Mouse (Mus musculus): ENCODE measurements around the gene Timm13. TPM values are rescaled to one million over a fixed set of nuclear protein-coding genes. Genes with fewer than 3 reads are reported as not detected.

The Timm13 gene
- polyA plus RNA-seq, 1 experiment = not detected

DNA sequence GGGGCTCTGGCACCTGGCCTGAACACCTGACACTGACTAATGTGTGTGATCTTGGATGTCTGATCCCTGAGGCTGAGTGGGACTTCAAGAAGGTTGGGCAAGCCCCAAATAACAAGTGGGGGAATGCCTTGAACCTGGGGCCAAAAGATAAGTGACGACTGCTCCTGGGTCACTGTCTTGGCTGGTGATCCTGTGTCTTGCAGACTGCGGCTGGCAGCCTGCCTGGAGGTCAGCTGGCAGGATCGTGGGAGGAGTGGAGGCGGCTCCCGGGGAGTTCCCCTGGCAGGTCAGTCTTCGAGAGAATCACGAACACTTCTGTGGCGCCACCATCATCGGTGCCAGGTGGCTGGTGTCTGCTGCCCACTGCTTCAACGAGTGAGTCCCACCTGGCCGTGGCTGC, 13.6 kb downstream of the Timm13 start:
- no peak overlapping the region for H3K4me3 ChIP-seq (ENCODE audit: insufficient read depth, low read depth, low read length)
- TF ChIP-seq CTCF (IDR thresholded peaks at IDR 0.05; ENCODE audit: insufficient read depth, low read depth, low read length) = no peak
- TF ChIP-seq POLR2A (IDR thresholded peaks at IDR 0.05; ENCODE audit: insufficient read depth, low read depth, low read length) = no peak
- peaks cover 4% of the 10 kb centered on the region; the same call in 1 of the 2 replicates for H3K4me1 ChIP-seq (ENCODE audit: control insufficient read depth, insufficient read depth, low read length)
- whole genome bisulfite sequencing = 42% methylated on average over 11 of the region's 11 CpGs
- no peak overlapping the region for H3K27ac ChIP-seq (ENCODE audit: insufficient read depth, low read depth, low read length)

DNA sequence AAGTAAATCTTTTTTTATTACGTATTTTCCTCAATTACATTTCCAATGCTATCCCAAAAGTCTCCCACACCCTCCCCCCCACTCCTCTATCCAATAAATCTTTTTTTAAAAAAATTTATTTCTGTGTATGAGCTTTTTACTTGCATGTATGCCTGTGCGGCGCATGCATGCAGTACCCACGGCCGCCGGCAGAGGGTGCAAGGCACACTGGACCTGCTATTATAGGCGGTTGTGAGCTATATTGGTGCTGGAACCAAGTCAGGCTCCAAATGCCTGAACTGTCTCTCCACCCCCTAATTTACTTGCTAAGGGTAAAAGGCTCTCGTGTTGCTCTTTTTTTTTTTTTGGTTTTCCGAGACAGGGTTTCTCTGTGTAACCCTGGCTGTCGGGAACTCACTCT, 19.5 kb downstream of the Timm13 start:
- Histone ChIP-seq H3K27ac (ENCODE audit: insufficient read depth, low read depth, low read length) (no peak overlapping the region), H3K4me3 (ENCODE audit: insufficient read depth, low read depth, low read length) (no peak overlapping the region), H3K4me1 (ENCODE audit: control insufficient read depth, insufficient read depth, low read length) (peaks cover 4% of the 10 kb centered on the region; the same call in 1 of the 2 replicates)
- WGBS = 18% methylated on average over 10 of the region's 10 CpGs
- TF ChIP-seq CTCF (IDR thresholded peaks at IDR 0.05; ENCODE audit: insufficient read depth, low read depth, low read length) (peak; percentile 76), POLR2A (IDR thresholded peaks at IDR 0.05; ENCODE audit: insufficient read depth, low read depth, low read length) (no peak)

DNA sequence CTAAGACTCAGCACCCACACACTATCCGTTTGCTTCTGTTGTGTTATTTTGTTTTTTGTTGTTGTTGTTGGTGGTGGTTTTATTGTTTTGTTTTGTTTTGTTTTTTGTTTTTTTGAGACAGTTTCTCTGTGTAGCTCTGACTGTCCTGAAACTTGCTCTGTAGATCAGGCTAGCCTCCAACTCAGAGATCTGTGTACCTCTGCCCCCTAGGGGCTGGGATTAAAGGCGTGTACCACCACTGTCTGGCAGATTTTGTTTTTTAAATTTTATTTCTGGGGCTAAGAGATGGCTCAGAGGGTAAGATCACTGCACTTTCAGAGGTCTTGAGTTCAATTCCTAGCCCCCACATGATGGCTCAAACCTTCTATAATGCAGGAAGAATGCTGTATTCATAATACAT, 19.9 kb downstream of the Timm13 start:
- Histone ChIP-seq H3K4me3 (ENCODE audit: insufficient read depth, low read depth, low read length) (no peak overlapping the region), H3K4me1 (ENCODE audit: control insufficient read depth, insufficient read depth, low read length) (peaks cover 4% of the 10 kb centered on the region; the same call in 1 of the 2 replicates), H3K27ac (ENCODE audit: insufficient read depth, low read depth, low read length) (no peak overlapping the region)
- WGBS = 78% methylated on average over 2 of the region's 2 CpGs
- TF ChIP-seq POLR2A (IDR thresholded peaks at IDR 0.05; ENCODE audit: insufficient read depth, low read depth, low read length) (no peak), CTCF (IDR thresholded peaks at IDR 0.05; ENCODE audit: insufficient read depth, low read depth, low read length) (no peak)

DNA sequence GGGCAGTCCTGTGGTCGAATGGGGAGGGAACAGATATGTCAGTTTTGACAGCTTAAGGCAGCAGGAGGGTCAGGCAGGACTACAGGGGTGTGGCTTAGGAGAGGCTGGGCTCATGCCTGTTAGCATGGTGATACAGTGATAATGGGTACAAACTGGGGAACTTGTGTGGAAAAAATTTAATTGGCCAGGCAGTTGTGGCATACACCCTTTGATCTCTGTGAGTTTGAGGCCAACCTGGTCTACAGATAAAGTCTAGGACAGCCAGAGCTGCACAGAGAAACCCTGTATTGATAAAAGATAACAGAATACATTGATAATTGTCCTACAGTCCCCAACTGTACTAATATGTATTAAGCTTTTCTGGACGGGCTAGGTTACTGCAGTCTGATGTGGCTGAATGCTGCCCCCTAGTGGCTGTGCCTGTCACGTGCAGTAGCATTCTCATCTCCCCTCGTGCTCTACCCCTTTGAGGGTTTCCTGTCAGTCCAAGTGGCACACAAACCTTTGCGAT, 20.6 kb downstream of the Timm13 start:
- H3K4me3 ChIP-seq (ENCODE audit: insufficient read depth, low read depth, low read length) = no peak overlapping the region
- H3K27ac ChIP-seq (ENCODE audit: insufficient read depth, low read depth, low read length) = no peak overlapping the region
- 17% methylated on average over 5 of the region's 5 CpGs for WGBS
- H3K4me1 ChIP-seq (ENCODE audit: control insufficient read depth, insufficient read depth, low read length) = peaks cover 4% of the 10 kb centered on the region; the same call in 1 of the 2 replicates
- TF ChIP-seq POLR2A (IDR thresholded peaks at IDR 0.05; ENCODE audit: insufficient read depth, low read depth, low read length) = no peak
- peak; percentile 34; the same call in 1 of the 2 replicates for TF ChIP-seq CTCF (IDR thresholded peaks at IDR 0.05; ENCODE audit: insufficient read depth, low read depth, low read length)

GRCm38 (mm10) chr10:80876594-80876993, 24.2 kb downstream of the Timm13 start:
- WGBS = 29% methylated on average over 3 of the region's 3 CpGs
- TF ChIP-seq POLR2A (IDR thresholded peaks at IDR 0.05; ENCODE audit: insufficient read depth, low read depth, low read length) (no peak), CTCF (IDR thresholded peaks at IDR 0.05; ENCODE audit: insufficient read depth, low read depth, low read length) (no peak)
- Histone ChIP-seq H3K4me3 (ENCODE audit: insufficient read depth, low read depth, low read length) (no peak overlapping the region), H3K4me1 (ENCODE audit: control insufficient read depth, insufficient read depth, low read length) (no peaks in the 10 kb centered on the region; the same call in 1 of the 2 replicates), H3K27ac (ENCODE audit: insufficient read depth, low read depth, low read length) (no peak overlapping the region)

- 12% methylated on average over 5 of the region's 5 CpGs for WGBS
- Histone ChIP-seq H3K4me3 (ENCODE audit: insufficient read depth, low read depth, low read length) (no peak overlapping the region), H3K27ac (ENCODE audit: insufficient read depth, low read depth, low read length) (no peak overlapping the region), H3K4me1 (ENCODE audit: control insufficient read depth, insufficient read depth, low read length) (no peaks in the 10 kb centered on the region; the same call in 1 of the 2 replicates)
- TF ChIP-seq POLR2A (IDR thresholded peaks at IDR 0.05; ENCODE audit: insufficient read depth, low read depth, low read length) (no peak), CTCF (IDR thresholded peaks at IDR 0.05; ENCODE audit: insufficient read depth, low read depth, low read length) (no peak)
Observed at GRCm38 (mm10) chr10:80876028-80876427, 24.7 kb downstream of the Timm13 start.

DNA sequence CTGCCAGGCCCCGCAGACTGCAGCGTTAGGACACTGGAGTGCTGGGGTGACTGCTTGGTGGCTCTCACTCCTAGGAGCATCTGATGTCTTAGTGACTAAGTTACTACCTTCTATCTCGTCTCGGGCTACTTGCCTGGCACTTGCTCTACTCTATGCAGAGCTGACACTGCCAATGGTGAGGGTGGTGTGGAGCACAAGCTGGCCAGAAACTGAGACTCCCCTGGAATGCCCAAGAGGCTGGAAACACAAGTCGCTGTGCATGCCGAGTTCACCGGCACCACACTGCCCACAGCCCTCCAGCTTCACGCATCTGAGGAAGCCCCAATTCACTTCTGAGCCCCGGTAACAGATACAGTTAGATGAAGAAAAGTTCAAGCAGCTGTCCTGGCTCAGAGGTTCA, 26.7 kb downstream of the Timm13 start:
- Histone ChIP-seq H3K27ac (ENCODE audit: insufficient read depth, low read depth, low read length) (no peak overlapping the region), H3K4me1 (ENCODE audit: control insufficient read depth, insufficient read depth, low read length) (no peaks in the 10 kb centered on the region; the same call in 1 of the 2 replicates), H3K4me3 (ENCODE audit: insufficient read depth, low read depth, low read length) (no peak overlapping the region)
- TF ChIP-seq CTCF (IDR thresholded peaks at IDR 0.05; ENCODE audit: insufficient read depth, low read depth, low read length) (no peak), POLR2A (IDR thresholded peaks at IDR 0.05; ENCODE audit: insufficient read depth, low read depth, low read length) (no peak)
- 85% methylated on average over 9 of the region's 9 CpGs for WGBS

GRCm38 (mm10) chr10:80871581-80871980, 29.2 kb downstream of the Timm13 start, which contains the start of gene Tmprss9:
Tmprss9 (plus strand) TSS chr10:80871848.
- no peaks in the 10 kb centered on the region; the same call in 1 of the 2 replicates for H3K4me1 ChIP-seq (ENCODE audit: control insufficient read depth, insufficient read depth, low read length)
- 30% methylated on average over 9 of the region's 9 CpGs for WGBS
- no peak within 1 kb of the TSS for H3K4me3 ChIP-seq (ENCODE audit: insufficient read depth, low read depth, low read length)
- no peak within 1 kb of the TSS for H3K27ac ChIP-seq (ENCODE audit: insufficient read depth, low read depth, low read length)
- TF ChIP-seq POLR2A (IDR thresholded peaks at IDR 0.05; ENCODE audit: insufficient read depth, low read depth, low read length) (no peak), CTCF (IDR thresholded peaks at IDR 0.05; ENCODE audit: insufficient read depth, low read depth, low read length) (no peak)

DNA sequence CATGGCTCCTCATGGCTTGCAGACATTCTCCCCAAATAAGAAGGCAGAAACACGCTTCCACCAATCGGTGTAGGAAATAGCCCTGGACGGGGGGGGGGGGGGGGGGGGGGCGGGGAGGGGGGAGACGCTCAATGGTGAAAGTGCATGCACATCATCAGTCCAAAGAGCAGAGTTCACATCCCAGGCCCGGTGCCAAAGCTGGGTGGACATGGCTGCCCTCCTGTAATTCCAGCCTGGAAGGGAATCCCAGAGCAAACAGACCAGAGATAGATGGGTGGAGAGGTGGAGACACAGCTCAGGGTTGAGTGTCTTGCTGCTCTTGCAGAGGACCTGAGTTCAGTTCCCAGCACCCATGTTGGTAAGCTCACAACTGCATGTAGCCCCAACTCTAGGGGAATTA, 29.8 kb downstream of the Timm13 start:
- Histone ChIP-seq H3K4me3 (ENCODE audit: insufficient read depth, low read depth, low read length) (no peak overlapping the region), H3K27ac (ENCODE audit: insufficient read depth, low read depth, low read length) (no peak overlapping the region), H3K4me1 (ENCODE audit: control insufficient read depth, insufficient read depth, low read length) (no peaks in the 10 kb centered on the region)
- 41% methylated on average over 5 of the region's 6 CpGs for WGBS
- no peak for TF ChIP-seq POLR2A (IDR thresholded peaks at IDR 0.05; ENCODE audit: insufficient read depth, low read depth, low read length)
- TF ChIP-seq CTCF (IDR thresholded peaks at IDR 0.05; ENCODE audit: insufficient read depth, low read depth, low read length) = no peak

Measured in olfactory bulb, adult 2 months (tissue).